Mouse (Mus musculus) layer of hippocampus, adult 9-10 months (tissue): ENCODE measurements around the gene Acpp.
"Not testable (repeated sequence)": the region's sequence is repeated elsewhere in the genome, so short reads cannot be mapped to it uniquely, and the experiment has no call there.

Experiments used
- DNase-seq: peaks from one replicate; pipeline ENCODE4 v3.0.0; 2022; ENCODE audit warnings: low spot score

Acpp gene

DNA sequence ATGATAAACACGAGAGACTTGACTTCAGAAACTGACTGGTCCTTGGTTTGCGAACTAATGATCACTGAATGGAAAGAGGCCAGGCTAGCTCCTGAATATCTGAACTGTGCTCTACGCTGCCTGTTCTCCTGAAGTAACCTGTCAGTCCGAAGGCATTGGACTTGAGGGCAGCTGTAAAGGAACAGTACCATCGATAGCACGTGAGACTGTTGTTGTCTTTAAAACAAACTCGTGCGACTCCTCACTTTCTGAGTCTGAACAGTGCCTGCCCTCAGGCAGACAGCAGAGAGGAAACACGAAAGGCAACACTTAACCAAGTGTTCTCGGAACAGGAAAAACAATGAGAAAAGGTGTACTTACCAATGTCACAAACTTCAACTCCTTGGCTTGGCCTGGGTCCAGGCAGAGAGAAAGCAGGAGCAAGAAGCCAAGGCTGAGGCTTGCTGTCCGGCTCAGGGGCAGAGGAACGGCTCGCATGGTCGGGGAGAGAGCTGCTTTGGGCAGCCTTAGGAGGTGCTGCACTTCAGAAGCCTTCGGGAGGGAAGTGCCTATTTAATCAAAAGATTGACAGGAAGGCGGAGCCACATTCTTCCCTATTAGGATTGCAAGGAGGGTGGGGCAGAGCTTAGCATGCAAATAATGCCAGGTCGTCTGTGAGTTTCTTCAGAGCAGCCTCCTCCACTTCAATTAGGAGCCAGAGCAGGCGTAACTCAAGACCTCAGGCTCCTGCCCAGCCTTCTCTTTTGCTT lies at the start of gene Acpp:
Gene Acpp, minus strand, starts transcription at position 566 of the 749 bp plus-strand sequence.
- DNase-seq, result no peak

DNA sequence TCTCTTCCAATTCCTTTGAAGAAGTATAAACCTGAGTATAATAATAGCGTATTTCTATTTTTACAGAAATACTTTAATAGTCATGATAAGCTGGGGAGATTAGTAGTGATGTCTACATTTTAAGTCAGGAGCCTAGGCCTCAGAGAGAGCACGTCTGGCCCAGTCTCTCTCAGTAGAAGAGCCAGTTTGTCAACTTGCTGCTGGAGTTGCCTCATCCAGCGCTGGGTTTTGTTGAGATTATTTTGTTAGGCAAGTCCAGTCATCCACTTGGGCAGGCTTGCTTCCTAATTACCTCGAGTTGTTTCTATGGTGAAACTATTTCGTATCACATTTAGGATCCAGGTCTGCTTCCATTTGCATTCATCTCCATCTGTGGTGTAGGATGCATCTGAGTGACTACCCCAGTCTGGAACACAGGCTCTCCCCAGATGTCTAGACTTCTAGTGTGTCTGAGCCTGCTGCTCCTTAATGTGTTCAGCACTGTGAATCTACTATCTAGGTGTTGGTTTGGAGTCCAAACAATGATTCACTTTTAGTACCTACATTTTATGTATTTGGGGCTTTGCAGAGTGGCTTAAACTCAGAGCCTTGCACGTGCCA lies 45.1 kb upstream of the Acpp start:
- DNase-seq, result no peak

DNA sequence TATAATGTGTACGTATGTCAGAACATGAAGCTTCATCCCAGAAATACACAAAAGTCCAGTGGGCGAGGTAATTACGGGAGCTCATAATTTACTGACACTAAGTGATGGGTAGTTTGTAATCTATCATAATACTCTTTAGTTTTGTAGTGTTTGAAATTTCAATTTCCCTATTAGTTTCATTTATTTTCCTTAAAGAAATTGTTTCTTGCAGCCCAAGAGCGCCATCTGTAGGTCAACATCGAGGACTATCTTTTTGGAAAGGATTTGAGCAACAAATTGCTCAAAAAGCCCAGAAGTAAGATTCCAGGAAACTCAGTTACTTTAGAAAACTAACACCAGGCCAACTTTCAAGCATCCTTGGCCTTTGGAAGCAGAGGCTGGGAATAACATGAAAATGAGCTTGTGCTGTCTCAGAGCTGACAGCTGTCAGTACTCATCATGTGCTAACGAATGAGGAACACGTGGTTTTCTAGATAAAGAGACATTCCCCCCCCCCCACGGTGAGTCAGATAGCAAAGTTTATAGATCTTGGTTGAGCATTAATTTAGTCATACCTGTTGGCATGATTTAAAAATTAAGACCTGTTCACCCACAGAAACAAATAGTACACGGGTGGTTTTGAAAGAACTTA lies 42.1 kb upstream of the Acpp start:
- DNase-seq, result no peak

DNA sequence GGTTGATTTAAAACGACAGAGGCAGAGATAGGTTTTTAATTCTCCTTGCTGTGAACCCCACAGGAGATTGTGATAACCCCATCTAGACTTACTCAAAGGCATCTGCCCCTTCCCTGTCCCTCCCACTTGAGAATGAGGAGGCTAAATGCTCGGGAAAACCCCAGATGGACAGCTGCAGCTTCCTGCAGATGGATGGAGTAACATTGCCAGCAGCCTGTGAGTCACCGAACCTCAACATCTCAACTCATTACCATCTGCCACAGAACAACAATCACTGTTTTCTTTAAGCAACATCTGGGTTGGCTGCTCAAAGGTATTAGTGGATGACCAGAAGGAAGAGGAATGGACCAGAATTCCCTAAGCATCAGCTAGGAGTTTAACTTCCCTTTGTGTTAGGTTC lies 38.0 kb upstream of the Acpp start:
- no peak for DNase-seq

DNA sequence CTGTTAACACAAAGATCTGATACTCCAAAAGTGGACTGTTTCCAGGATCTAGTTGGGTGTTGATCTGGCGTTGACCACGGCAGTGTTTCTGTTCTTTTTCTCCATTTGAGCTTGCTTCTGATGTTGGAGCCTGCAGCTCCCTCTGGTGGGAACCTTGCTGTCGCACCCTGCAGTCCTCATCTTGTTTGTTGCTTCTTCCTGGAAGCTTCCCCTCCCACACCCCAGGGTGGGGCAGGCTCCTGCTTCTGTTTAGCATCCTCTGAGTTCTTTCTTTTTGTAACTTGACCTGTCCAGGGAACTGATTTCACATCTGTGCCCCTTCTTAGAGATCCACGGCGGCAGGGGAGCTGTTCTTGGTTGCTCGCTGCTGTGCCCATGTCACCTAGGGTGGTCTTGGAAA lies 35.7 kb upstream of the Acpp start:
- DNase-seq, result peak; percentile 39

DNA sequence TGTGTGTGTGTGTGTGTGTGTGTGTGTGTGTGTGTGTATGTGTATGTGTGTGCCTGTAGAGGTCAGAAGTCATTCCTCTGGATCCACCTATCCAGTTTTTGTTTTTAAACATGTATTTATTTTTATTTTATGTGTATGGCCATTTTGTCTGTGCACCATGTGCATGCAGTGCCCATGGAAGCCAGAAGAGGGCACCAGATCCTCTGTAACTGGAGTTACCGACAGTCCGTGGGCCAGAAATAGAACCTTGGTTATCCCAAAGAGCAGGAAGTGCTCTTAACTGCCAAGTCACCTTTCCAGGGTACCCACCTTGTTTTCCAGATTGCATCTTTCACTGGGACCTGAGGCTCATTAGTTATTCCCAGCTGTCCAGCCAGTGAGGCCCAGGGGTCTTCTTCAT lies 29.4 kb upstream of the Acpp start:
- DNase-seq, result no peak

DNA sequence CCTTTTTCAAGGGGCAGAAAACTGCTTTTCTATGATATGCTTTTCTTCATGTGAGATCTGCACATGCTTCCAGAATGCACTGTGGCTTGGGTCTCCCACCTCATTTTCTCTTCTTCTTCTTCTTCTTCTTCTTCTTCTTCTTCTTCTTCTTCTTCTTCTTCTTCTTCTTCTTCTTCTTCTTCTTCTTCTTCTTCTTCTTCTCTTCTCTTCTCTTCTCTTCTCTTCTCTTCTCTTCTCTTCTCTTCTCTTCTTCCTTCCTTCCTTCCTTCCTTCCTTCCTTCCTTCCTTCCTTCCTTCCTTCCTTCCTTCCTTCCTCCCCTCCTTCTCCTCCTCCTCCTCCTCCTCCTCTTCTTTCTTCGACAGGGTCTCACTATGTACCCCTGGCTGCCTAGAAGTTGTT lies 24.4 kb upstream of the Acpp start:
- DNase-seq, result not testable (repeated sequence)

DNA sequence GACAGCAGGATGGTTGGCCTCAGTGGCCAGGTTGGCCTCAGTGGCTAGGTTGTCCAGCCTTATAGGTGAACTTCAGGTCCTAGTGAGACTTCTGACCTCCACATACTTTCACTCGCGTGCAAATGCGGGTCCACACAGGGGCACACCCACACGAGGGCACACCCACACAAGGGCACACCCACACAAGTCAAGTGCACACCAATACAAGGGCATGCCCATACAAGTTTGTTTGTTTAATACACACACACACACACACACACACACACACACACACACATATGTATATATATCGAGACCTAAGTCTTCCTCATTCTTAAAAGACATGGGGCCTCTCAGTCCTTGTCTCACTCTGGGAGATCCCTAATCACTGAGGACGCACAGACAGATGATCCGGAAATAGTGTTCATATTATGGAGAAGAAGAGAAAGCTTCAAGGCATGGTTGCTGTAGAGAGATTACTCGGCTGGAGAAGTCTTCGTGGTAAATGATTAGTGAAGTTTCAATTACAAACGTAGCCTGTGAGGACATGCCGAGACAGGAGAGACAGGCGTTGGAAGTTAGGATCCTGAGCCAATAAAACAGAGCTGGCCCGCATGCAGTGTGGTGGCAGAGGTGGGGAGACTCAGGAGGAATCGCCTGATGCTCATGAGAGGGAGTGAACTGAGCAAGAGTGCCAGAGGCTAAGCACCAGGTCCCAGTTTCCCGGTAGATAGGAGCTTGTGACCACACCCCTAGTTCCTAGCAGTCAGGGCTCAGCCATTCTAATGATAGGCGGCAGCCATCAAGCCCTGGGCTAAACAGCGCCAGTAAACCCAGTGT lies 23.7 kb upstream of the Acpp start:
- DNase-seq, result no peak

DNA sequence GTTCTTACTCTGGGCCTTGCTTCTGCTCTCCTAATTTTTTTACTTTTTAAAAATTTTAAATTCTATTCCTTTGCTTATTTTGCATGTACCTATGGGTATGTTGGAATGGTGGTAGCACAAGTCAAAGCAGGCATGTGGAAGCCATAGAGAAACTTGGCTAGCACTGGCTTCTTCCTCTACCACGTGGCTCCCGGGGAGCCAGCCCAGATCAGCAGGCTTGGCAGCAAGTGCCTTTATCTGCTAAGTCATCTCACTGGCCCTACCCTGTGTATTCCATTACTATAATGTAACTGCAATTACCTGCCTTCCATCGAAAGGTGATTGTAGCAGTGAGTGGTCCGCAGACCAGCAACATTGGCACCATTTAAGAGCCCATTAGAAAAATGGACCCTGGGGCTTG lies 22.8 kb upstream of the Acpp start:
- DNase-seq, result no peak

DNA sequence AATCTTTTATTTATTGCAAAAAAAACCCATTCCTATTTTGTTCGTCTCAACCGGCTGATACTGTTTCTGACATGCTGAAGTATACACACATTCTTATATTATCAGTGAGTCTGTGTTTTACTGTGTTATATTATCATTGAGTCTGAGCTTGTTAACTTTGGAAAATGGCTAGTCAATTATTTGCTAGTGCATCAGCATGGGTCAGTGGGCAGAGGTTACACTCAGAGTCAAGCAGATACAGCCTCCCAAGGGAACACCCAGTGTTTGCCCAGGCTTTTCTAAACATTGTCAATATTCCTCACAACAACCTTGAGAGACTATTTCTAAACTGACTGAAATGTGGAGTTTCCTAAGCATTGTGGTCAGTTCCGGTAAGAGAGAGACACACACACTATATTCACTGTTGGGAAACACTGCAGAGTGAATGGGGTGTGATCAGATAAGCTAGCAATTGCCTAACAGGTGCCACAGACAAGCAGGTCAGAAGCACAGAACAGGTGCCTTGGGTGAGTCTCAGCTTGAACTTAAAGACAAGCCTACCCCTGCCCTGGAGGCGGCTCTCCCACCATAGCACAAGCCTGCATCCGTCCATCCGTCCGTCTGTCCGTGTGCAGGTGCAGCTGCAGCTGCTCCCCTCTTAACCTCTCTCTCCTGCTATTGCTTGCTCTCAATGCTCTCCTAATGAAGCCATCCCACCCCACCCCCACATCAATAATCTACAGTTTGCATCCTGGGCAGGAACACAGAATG lies 18.1 kb upstream of the Acpp start:
- no peak for DNase-seq

DNA sequence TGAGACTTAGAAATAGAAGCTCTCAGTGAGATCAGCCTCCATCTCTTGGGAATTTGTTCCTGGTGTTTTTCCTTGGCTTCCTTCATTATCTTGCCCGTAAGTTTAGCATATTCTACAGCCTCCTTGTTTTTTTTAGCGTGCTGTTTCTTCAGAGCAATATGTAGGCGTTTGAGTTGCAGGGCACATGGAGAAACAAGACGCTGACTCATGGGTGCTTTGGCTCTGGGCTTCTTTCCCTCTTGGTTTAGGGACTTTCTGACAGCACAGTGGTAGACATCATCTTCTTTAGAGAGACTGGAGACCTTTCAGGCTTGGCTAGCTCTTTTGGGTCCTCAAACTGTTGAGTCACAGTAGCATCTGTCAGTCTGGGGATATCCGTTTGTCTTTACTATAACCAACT lies 6.6 kb upstream of the Acpp start:
- no peak for DNase-seq

DNA sequence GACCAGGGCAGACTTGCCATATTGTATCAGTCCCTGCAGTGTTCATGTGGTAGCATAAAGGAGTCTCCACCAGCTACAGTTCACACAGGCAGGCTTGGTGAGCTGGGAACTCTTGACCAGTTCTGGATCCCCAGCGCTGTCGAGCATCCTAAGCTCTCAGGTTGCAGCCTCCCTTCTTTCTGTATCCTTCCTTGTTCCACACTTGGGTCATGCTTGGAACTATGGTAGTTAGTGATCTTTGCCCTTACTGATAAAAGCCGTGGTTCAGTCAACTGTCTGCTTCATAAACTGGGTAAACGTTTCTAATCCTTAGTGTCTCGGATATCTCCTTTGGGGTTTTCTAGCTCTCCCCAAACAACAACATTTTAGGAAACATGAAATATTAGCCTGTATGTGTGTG lies 1.9 kb upstream of the Acpp start:
- no peak for DNase-seq

DNA sequence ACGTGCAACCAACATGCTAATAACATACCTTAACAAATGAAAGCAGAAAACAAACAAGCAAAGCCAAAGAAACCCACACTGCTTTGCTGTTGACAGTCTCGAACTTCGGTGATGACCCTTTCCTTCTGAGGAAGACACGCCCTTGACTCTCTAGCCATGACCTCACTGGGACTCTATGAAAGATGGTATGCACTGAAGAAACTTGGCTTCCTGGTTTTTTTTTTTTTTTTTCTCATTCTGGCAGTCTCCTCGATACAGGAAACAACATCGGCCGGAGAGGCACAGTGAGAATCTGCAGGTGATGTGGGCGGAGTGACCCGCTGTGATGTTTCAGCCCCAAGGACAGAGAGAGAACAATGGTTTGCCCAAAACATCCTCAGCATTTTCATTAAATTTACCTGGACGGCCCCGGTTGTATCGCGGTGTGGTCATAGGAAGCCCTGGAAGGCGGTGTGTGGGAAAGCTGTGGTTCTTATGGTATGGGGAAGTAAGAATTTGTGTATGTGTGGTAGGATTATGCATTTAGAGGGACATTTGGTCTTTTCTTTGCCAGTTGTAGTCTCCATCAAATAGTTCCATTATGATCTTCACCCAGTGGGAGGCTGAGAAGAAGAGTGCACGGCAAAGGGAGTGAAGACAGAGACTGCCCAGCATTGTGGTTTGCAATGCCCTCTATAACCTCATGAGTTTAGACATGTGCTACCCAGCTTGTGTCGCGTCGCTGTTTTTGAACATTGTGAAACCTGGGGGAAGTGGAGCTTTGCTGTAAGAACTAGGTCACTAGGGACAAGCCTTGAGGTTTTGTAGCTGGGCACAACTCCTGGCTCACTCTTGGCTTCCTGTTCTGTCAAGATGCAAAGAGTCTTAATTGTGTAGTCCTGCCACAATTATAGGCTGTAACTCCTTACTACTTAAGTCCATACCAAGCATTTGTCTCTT lies 1.2 kb upstream of the Acpp start:
- DNase-seq, result no peak

DNA sequence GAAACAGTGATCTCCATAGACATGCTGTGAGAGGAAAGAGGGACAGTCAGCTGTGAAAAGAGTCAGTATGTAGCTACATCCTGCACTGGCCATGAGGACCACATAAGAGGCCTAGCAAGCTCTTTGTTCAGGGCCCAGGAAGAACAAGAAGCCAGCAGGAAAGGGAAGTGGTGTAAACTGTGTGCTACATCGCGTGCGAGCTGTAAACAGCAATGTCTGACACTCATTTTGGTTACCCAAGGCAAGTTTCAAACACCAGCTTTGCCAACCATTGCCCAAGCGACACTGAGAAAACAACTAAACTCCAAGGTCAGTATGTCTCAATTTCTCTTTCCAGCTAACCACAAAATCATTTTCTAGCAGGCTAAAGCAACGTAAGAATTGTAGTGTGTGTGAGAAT lies 6.2 kb downstream of the Acpp start:
- DNase-seq, result no peak

DNA sequence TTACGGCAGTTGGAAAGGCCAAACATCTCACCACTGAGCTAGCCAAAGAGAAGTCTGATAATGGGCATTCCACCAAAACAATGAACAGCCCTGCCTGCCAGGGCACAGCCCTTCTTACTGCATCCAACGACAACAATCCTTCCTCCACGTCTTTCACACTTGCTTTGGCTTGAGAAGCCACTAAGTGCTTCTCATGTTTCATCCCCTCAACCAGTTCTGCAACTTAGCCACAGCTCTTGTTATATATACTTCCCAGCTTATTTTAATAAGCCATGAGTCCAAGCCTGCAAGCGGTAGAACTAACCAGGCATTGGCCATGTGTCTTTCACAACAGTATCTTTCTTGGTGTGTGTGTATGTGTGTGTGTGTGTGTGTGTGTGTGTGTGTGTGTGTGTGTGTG lies 8.9 kb downstream of the Acpp start:
- DNase-seq, result no peak

DNA sequence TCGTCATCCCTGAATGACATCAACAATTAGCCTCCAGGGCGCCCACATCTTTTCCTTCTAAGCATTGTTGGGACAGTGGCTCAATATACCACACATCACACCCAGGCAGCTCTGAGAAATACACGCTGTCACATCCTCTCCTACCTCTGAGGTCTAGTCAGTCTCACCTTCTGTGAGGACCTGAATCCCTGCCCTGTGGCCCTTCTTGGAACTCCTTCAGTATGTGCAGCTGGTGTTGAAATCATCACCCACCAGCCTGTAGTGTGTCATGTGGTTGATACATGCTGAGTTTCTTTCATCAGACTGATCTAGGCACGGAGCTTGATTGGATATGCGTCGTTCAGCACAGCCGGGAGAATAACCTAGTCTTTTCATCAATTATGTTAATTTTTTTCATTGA lies 16.0 kb downstream of the Acpp start:
- no peak for DNase-seq

DNA sequence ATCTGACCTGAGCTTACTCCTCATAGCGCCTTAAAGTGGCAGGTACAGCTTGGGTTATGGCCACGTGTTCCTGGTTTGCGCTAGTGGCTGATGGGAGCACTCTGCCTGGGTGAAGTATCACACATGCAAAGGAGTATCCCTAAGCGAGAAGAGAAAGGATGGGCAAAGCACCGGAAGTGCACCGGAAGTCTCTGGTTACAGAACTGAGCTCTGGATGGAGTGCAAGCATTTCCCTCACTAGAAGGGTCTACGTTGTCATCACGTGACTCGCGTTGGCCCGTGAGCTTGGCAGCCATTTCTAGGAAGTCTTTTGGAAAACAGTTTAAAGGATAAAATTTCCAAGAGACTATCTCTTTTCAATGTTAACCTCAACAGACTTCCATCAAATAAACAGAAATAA lies 21.2 kb downstream of the Acpp start:
- DNase-seq, result no peak

DNA sequence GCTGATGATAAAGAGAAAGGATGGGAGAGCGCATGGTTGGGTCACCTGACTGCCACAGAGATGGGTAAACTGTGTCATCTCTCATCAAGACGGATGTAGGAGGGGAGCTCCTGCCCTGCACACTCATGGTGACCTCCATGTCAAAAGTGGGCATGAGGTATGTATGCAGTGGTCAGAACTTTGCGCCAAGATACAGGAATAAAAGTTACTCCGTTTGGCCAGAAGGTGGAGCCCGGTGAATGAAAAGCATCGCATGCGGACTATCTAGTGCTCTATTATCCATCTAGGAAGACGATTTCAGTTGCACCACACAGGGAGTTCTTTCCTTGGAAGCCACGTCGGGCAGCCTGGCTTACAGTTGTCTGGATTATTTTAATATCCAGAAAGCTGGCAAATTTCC lies 22.0 kb downstream of the Acpp start:
- DNase-seq, result peak; percentile 21

DNA sequence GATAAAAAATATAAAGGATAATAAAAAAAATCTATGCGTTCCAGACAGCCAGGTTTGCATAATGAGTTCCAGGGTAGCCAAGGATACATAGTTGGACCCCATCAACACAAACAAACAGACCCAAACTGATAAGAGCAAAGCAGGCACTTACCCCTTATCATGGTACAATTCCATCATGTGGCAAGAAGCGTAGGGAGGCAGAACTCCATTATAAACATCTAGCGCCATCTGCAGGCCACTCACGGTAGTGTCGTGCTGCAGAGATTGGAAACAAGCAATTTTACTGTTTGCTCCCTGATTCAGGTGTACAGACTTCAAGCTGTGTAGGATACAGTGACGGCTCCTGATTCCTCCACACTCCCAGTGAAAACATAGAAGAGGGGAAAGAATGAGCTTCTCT lies 30.8 kb downstream of the Acpp start:
- DNase-seq, result peak; percentile 75

DNA sequence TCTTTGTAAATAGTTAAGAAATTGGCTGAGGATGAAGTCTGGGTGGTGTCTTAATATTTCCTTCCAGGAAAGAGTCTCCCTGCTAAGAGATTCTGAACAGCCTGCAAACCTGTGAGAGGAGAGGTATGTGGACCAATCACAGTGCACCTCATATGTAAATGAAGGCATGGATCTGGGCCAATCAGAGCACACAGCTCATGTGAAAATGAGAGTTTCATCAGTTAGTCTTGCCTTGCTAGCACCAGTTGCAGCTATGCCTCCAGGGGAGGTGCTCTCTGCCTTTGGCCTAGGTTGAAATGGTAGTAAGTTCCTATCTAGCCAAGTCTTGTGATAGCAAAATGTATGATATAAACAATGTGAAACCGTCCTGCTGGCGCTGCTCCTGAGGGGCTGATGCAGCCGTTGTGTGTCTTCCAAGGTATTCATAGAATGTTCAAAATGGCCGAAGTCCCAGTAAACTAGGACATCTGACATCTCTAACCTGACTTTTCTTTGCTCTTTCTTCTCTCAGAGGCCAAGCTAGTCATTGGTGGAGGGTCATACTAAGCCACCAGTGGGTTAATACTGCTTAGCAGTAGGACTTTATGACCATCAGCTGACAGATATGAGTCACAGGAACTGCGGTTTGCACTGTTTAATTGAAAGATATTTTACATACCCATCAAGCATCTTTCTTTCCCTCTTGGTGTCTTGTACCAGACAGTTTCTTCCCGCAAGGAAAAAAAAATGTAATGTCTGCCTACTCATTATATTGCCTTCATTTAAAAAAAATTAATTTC lies 32.0 kb downstream of the Acpp start:
- no peak for DNase-seq
